Mouse (Mus musculus): ENCODE results near the gene Olfr1177-ps. TPM values are rescaled to one million over a fixed set of nuclear protein-coding genes. Genes with fewer than 3 reads are reported as not detected.
A peak's percentile ranks its signal among the peaks of the same experiment; 100 is the strongest.

The Olfr1177-ps gene
- total RNA-seq (2014; rRNA removed) (not detected in 2 replicates), polyA plus RNA-seq (2015; fragmentation: Nextera tagmentation; extraction: Ambion mirVana) (not detected in 2 replicates)

GRCm38 (mm10) chr2:88346392-88346791 lies at the start of gene Olfr1177-ps:
TSS of gene Olfr1177-ps (minus strand) at chr2:88346492.
- DNase-seq (no peak), ATAC-seq (no peak)
- no peak within 1 kb of the TSS for H3K4me2 ChIP-seq (ENCODE audit: low read depth)
- no peak within 1 kb of the TSS for H3K9ac ChIP-seq
- WGBS: 76% methylated on average over 1 of the region's 1 CpGs
- H3K36me3 ChIP-seq (ENCODE audit: insufficient read depth): no peaks in the 10 kb centered on the region
- H3K27me3 ChIP-seq (ENCODE audit: insufficient read depth, low read length): no peaks in the 10 kb centered on the region
- no peak within 1 kb of the TSS for H3K4me3 ChIP-seq (ENCODE audit: low read depth, low read length)
- TF ChIP-seq CTCF (IDR thresholded peaks at IDR 0.05; ENCODE audit: low read depth): no peak
- no peaks in the 10 kb centered on the region for H3K9me3 ChIP-seq (ENCODE audit: low read length)
- no peak within 1 kb of the TSS for H3K27ac ChIP-seq (ENCODE audit: low read depth, low read length)
- H3K4me1 ChIP-seq (ENCODE audit: insufficient read depth): no peaks in the 10 kb centered on the region

- Histone ChIP-seq H3K4me1 (ENCODE audit: insufficient read depth) (no peaks in the 10 kb centered on the region), H3K36me3 (ENCODE audit: insufficient read depth) (no peaks in the 10 kb centered on the region), H3K4me2 (ENCODE audit: low read depth) (no peak within 1 kb of the TSS), H3K4me3 (ENCODE audit: low read depth, low read length) (no peak within 1 kb of the TSS), H3K27ac (ENCODE audit: low read depth, low read length) (no peak within 1 kb of the TSS), H3K27me3 (ENCODE audit: insufficient read depth, low read length) (no peaks in the 10 kb centered on the region), H3K9me3 (ENCODE audit: low read length) (no peaks in the 10 kb centered on the region), H3K9ac (no peak within 1 kb of the TSS)
- DNase-seq (no peak), ATAC-seq (no peak)
- TF ChIP-seq CTCF (IDR thresholded peaks at IDR 0.05; ENCODE audit: low read depth): no peak
- 90% methylated on average over 1 of the region's 1 CpGs for WGBS
These were observed 40.5 kb upstream of the Olfr1177-ps start, which contains the start of gene Olfr1178 for GRCm38 (mm10) chr2:88386762-88387161. TSS of gene Olfr1178 (plus strand) at chr2:88387062.

GRCm38 (mm10) chr2:88356304-88356703 lies 10.0 kb upstream of the Olfr1177-ps start:
- H3K27me3 ChIP-seq (ENCODE audit: insufficient read depth, low read length): no peaks in the 10 kb centered on the region
- no peaks in the 10 kb centered on the region for H3K9me3 ChIP-seq (ENCODE audit: low read length)
- H3K36me3 ChIP-seq (ENCODE audit: insufficient read depth): no peaks in the 10 kb centered on the region
- ATAC-seq: peak; percentile 61
- H3K27ac ChIP-seq (ENCODE audit: low read depth, low read length): no peak overlapping the region
- peak; percentile 58 for DNase-seq
- H3K4me3 ChIP-seq (ENCODE audit: low read depth, low read length): no peak overlapping the region
- peak; percentile 72 for TF ChIP-seq CTCF (IDR thresholded peaks at IDR 0.05; ENCODE audit: low read depth)
- H3K4me1 ChIP-seq (ENCODE audit: insufficient read depth): no peaks in the 10 kb centered on the region
- H3K4me2 ChIP-seq (ENCODE audit: low read depth): no peak overlapping the region
- WGBS: 3% methylated on average over 2 of the region's 2 CpGs
- no peak overlapping the region for H3K9ac ChIP-seq

GRCm38 (mm10) chr2:88336421-88336820 lies 9.9 kb downstream of the Olfr1177-ps start, which contains the start of gene Olfr1176:
TSS of gene Olfr1176 (plus strand) at chr2:88336721.
- no peaks in the 10 kb centered on the region for H3K27me3 ChIP-seq (ENCODE audit: insufficient read depth, low read length)
- H3K9me3 ChIP-seq (ENCODE audit: low read length): no peaks in the 10 kb centered on the region
- WGBS: 55% methylated on average over 1 of the region's 1 CpGs
- no peak within 1 kb of the TSS for H3K9ac ChIP-seq
- H3K27ac ChIP-seq (ENCODE audit: low read depth, low read length): no peak within 1 kb of the TSS
- no peak within 1 kb of the TSS for H3K4me2 ChIP-seq (ENCODE audit: low read depth)
- H3K36me3 ChIP-seq (ENCODE audit: insufficient read depth): no peaks in the 10 kb centered on the region
- no peaks in the 10 kb centered on the region for H3K4me1 ChIP-seq (ENCODE audit: insufficient read depth)
- TF ChIP-seq CTCF (IDR thresholded peaks at IDR 0.05; ENCODE audit: low read depth): no peak
- no peak within 1 kb of the TSS for H3K4me3 ChIP-seq (ENCODE audit: low read depth, low read length)
- ATAC-seq (no peak), DNase-seq (no peak)

- H3K36me3 ChIP-seq (ENCODE audit: insufficient read depth): no peaks in the 10 kb centered on the region
- no peak for ATAC-seq
- 85% methylated on average over 2 of the region's 2 CpGs for WGBS
These were observed 19.2 kb downstream of the Olfr1177-ps start, which contains the start of gene Olfr1175-ps for GRCm38 (mm10) chr2:88327115-88327514. TSS of gene Olfr1175-ps (minus strand) at chr2:88327215.

GRCm38 (mm10) chr2:88315035-88315434 lies 31.3 kb downstream of the Olfr1177-ps start, which contains the start of gene Olfr1174-ps:
TSS of gene Olfr1174-ps (minus strand) at chr2:88315135.
- no peak for DNase-seq

More at GRCm38 (mm10) chr2:88327115-88327514, 19.2 kb downstream of the Olfr1177-ps start, which contains the start of gene Olfr1175-ps:
- no peak for DNase-seq
- H3K4me1 ChIP-seq (ENCODE audit: insufficient read depth): no peaks in the 10 kb centered on the region
- no peaks in the 10 kb centered on the region for H3K9me3 ChIP-seq (ENCODE audit: low read length)
- no peak within 1 kb of the TSS for H3K9ac ChIP-seq
- H3K27ac ChIP-seq (ENCODE audit: low read depth, low read length): no peak within 1 kb of the TSS
- no peak within 1 kb of the TSS for H3K4me3 ChIP-seq (ENCODE audit: low read depth, low read length)
- H3K27me3 ChIP-seq (ENCODE audit: insufficient read depth, low read length): no peaks in the 10 kb centered on the region
- no peak within 1 kb of the TSS for H3K4me2 ChIP-seq (ENCODE audit: low read depth)
- TF ChIP-seq CTCF (IDR thresholded peaks at IDR 0.05; ENCODE audit: low read depth): no peak

More at GRCm38 (mm10) chr2:88315035-88315434, 31.3 kb downstream of the Olfr1177-ps start, which contains the start of gene Olfr1174-ps:
- no peak within 1 kb of the TSS for H3K4me3 ChIP-seq (ENCODE audit: low read depth, low read length)
- no peak for ATAC-seq
- H3K9ac ChIP-seq: no peak within 1 kb of the TSS
- H3K4me2 ChIP-seq (ENCODE audit: low read depth): no peak within 1 kb of the TSS
- H3K27ac ChIP-seq (ENCODE audit: low read depth, low read length): no peak within 1 kb of the TSS
- no peaks in the 10 kb centered on the region for H3K4me1 ChIP-seq (ENCODE audit: insufficient read depth)
- no peaks in the 10 kb centered on the region for H3K36me3 ChIP-seq (ENCODE audit: insufficient read depth)
- H3K9me3 ChIP-seq (ENCODE audit: low read length): no peaks in the 10 kb centered on the region
- H3K27me3 ChIP-seq (ENCODE audit: insufficient read depth, low read length): no peaks in the 10 kb centered on the region
- TF ChIP-seq CTCF (IDR thresholded peaks at IDR 0.05; ENCODE audit: low read depth): no peak
- 93% methylated on average over 4 of the region's 4 CpGs for WGBS

Other genes starting within 250 kb of the Olfr1177-ps start
- not detected in 2 replicates for gene Olfr1166, start 218.2 kb downstream of the Olfr1177-ps start, total RNA-seq (2014; rRNA removed)
- gene Olfr1166, start 218.2 kb downstream of the Olfr1177-ps start, polyA plus RNA-seq (2015; fragmentation: Nextera tagmentation; extraction: Ambion mirVana): not detected in 2 replicates
- gene Olfr1167, start 191.3 kb downstream of the Olfr1177-ps start, total RNA-seq (2014; rRNA removed): not detected in 2 replicates
- not detected in 2 replicates for gene Olfr1167, start 191.3 kb downstream of the Olfr1177-ps start, polyA plus RNA-seq (2015; fragmentation: Nextera tagmentation; extraction: Ambion mirVana)
- not detected in 2 replicates for gene Olfr1168, start 164.6 kb downstream of the Olfr1177-ps start, total RNA-seq (2014; rRNA removed)
- not detected in 2 replicates for gene Olfr1168, start 164.6 kb downstream of the Olfr1177-ps start, polyA plus RNA-seq (2015; fragmentation: Nextera tagmentation; extraction: Ambion mirVana)
- gene Olfr1170, start 118.2 kb downstream of the Olfr1177-ps start, total RNA-seq (2014; rRNA removed): not detected in 2 replicates
- gene Olfr1170, start 118.2 kb downstream of the Olfr1177-ps start, polyA plus RNA-seq (2015; fragmentation: Nextera tagmentation; extraction: Ambion mirVana): not detected in 2 replicates
- not detected in 2 replicates for gene Olfr1173, start 66.6 kb downstream of the Olfr1177-ps start, total RNA-seq (2014; rRNA removed)
- not detected in 2 replicates for gene Olfr1173, start 66.6 kb downstream of the Olfr1177-ps start, polyA plus RNA-seq (2015; fragmentation: Nextera tagmentation; extraction: Ambion mirVana)
- gene Olfr1174-ps, start 31.4 kb downstream of the Olfr1177-ps start, total RNA-seq (2014; rRNA removed): not detected in 2 replicates
- gene Olfr1174-ps, start 31.4 kb downstream of the Olfr1177-ps start, polyA plus RNA-seq (2015; fragmentation: Nextera tagmentation; extraction: Ambion mirVana): not detected in 2 replicates
- gene Olfr1175-ps, start 19.3 kb downstream of the Olfr1177-ps start, total RNA-seq (2014; rRNA removed): not detected in 2 replicates
- gene Olfr1175-ps, start 19.3 kb downstream of the Olfr1177-ps start, polyA plus RNA-seq (2015; fragmentation: Nextera tagmentation; extraction: Ambion mirVana): not detected in 2 replicates
- not detected in 2 replicates for gene Olfr1176, start 9.8 kb downstream of the Olfr1177-ps start, total RNA-seq (2014; rRNA removed)
- gene Olfr1176, start 9.8 kb downstream of the Olfr1177-ps start, polyA plus RNA-seq (2015; fragmentation: Nextera tagmentation; extraction: Ambion mirVana): not detected in 2 replicates
- gene Olfr1178, start 40.6 kb upstream of the Olfr1177-ps start, total RNA-seq (2014; rRNA removed): not detected in 2 replicates
- not detected in 2 replicates for gene Olfr1178, start 40.6 kb upstream of the Olfr1177-ps start, polyA plus RNA-seq (2015; fragmentation: Nextera tagmentation; extraction: Ambion mirVana)
- not detected in 2 replicates for gene Olfr1179, start 60.0 kb upstream of the Olfr1177-ps start, total RNA-seq (2014; rRNA removed)
- not detected in 2 replicates for gene Olfr1179, start 60.0 kb upstream of the Olfr1177-ps start, polyA plus RNA-seq (2015; fragmentation: Nextera tagmentation; extraction: Ambion mirVana)
- not detected in 2 replicates for gene Olfr1180, start 72.7 kb upstream of the Olfr1177-ps start, total RNA-seq (2014; rRNA removed)
- not detected in 2 replicates for gene Olfr1180, start 72.7 kb upstream of the Olfr1177-ps start, polyA plus RNA-seq (2015; fragmentation: Nextera tagmentation; extraction: Ambion mirVana)
- not detected in 2 replicates for gene Olfr1181, start 79.7 kb upstream of the Olfr1177-ps start, total RNA-seq (2014; rRNA removed)
- not detected in 2 replicates for gene Olfr1181, start 79.7 kb upstream of the Olfr1177-ps start, polyA plus RNA-seq (2015; fragmentation: Nextera tagmentation; extraction: Ambion mirVana)
- not detected in 2 replicates for gene Gm13757, start 102.6 kb upstream of the Olfr1177-ps start, total RNA-seq (2014; rRNA removed)
- not detected in 2 replicates for gene Gm13757, start 102.6 kb upstream of the Olfr1177-ps start, polyA plus RNA-seq (2015; fragmentation: Nextera tagmentation; extraction: Ambion mirVana)
- not detected in 2 replicates for gene Olfr1183, start 108.4 kb upstream of the Olfr1177-ps start, total RNA-seq (2014; rRNA removed)
- not detected in 2 replicates for gene Olfr1183, start 108.4 kb upstream of the Olfr1177-ps start, polyA plus RNA-seq (2015; fragmentation: Nextera tagmentation; extraction: Ambion mirVana)
- gene Olfr1184, start 137.1 kb upstream of the Olfr1177-ps start, total RNA-seq (2014; rRNA removed): not detected in 2 replicates
- not detected in 2 replicates for gene Olfr1184, start 137.1 kb upstream of the Olfr1177-ps start, polyA plus RNA-seq (2015; fragmentation: Nextera tagmentation; extraction: Ambion mirVana)
- gene Olfr1185-ps1, start 146.8 kb upstream of the Olfr1177-ps start, total RNA-seq (2014; rRNA removed): not detected in 2 replicates
- gene Olfr1185-ps1, start 146.8 kb upstream of the Olfr1177-ps start, polyA plus RNA-seq (2015; fragmentation: Nextera tagmentation; extraction: Ambion mirVana): not detected in 2 replicates
- gene Olfr1186, start 172.1 kb upstream of the Olfr1177-ps start, total RNA-seq (2014; rRNA removed): not detected in 2 replicates
- gene Olfr1186, start 172.1 kb upstream of the Olfr1177-ps start, polyA plus RNA-seq (2015; fragmentation: Nextera tagmentation; extraction: Ambion mirVana): not detected in 2 replicates
- not detected in 2 replicates for gene Olfr1188, start 210.4 kb upstream of the Olfr1177-ps start, total RNA-seq (2014; rRNA removed)
- not detected in 2 replicates for gene Olfr1188, start 210.4 kb upstream of the Olfr1177-ps start, polyA plus RNA-seq (2015; fragmentation: Nextera tagmentation; extraction: Ambion mirVana)
- gene Olfr1189, start 240.0 kb upstream of the Olfr1177-ps start, total RNA-seq (2014; rRNA removed): 0.19 TPM in 1 of 2 replicates, not detected in the other
- not detected in 2 replicates for gene Olfr1189, start 240.0 kb upstream of the Olfr1177-ps start, polyA plus RNA-seq (2015; fragmentation: Nextera tagmentation; extraction: Ambion mirVana)

All from forebrain, postnatal 0 days (tissue).